Mouse (Mus musculus) liver, postnatal 0 days (tissue): ENCODE measurements around the gene Zfand6.

ENCODE experiments used
- CTCF ChIP-seq: sonication (generic); IDR thresholded peaks from 2 replicates; pipeline ENCODE4 v1.5.1; 2016; ENCODE audit warnings: antibody characterized with exemption, low read depth
- EP300 ChIP-seq: IDR thresholded peaks from 2 replicates; pipeline ENCODE4 v1.6.1; 2016; ENCODE audit warnings: antibody characterized with exemption, low read depth, mild to moderate bottlenecking

- TF ChIP-seq EP300 (no peak), CTCF (no peak)
Observed at GRCm38 (mm10) chr7:84620956-84621355, 68.8 kb downstream of the Zfand6 start.
